Mouse (Mus musculus): ENCODE data around the gene B4galt5.
"Not testable (repeated sequence)": the region's sequence is repeated elsewhere in the genome, so short reads cannot be mapped to it uniquely, and the experiment has no call there.

B4galt5 gene

GRCm38 (mm10) chr2:167348376-167349282 lies at the start of gene B4galt5:
B4galt5 (minus strand) TSS chr2:167349183.
- no peak for DNase-seq (ENCODE audit: low spot score in 2 of 2)

- DNase-seq (ENCODE audit: low spot score in 2 of 2): not testable (repeated sequence)
These were observed 47.4 kb upstream of the B4galt5 start for GRCm38 (mm10) chr2:167396420-167396819.

GRCm38 (mm10) chr2:167394426-167394825 lies 45.4 kb upstream of the B4galt5 start:
- DNase-seq (ENCODE audit: low spot score in 2 of 2): no peak

DNA sequence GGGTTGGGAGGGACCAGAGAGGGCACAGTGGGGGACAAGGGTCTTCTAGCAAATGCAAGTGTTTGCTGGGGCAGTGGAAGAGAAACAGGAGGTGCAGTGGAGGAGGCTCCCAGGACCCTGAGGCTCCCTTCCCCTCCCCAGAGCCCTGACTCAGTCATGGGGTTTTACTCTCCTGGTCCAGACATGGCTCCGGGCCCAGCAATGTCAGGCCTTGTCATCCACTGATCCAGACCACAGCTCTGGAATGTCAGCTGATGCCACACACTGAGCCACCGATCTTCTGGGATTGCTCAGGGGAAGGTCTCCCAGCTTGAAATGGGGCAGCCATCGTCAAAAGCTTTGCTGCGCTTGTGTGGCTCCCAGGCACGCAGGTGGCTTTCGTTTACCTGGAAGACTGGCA lies 38.0 kb upstream of the B4galt5 start:
- no peak for DNase-seq (ENCODE audit: low spot score in 2 of 2)

DNA sequence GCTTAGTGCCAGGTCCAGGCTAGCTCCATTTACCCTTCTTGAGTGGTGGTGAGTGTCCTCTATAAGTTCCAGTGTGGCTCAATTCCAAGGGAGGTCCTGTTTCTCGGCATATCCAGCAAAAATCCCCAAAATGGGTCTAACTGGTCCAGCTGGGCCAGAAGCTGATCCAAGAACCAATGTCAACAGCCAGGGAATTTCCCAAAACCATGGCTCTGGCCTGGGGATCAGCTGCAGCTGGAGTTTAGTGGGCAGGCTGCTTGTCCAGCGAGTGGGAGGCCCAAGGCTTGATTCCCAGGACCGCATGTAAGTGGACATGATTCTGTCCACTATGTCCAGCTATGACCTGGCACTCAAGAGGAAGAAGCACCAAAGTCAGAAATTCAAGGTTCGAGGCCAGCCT lies 37.5 kb upstream of the B4galt5 start:
- DNase-seq (ENCODE audit: low spot score in 2 of 2): no peak

GRCm38 (mm10) chr2:167383666-167384083 lies 34.7 kb upstream of the B4galt5 start:
- no peak for DNase-seq (ENCODE audit: low spot score in 2 of 2)

GRCm38 (mm10) chr2:167382389-167382788 lies 33.4 kb upstream of the B4galt5 start:
- no peak for DNase-seq (ENCODE audit: low spot score in 2 of 2)

DNA sequence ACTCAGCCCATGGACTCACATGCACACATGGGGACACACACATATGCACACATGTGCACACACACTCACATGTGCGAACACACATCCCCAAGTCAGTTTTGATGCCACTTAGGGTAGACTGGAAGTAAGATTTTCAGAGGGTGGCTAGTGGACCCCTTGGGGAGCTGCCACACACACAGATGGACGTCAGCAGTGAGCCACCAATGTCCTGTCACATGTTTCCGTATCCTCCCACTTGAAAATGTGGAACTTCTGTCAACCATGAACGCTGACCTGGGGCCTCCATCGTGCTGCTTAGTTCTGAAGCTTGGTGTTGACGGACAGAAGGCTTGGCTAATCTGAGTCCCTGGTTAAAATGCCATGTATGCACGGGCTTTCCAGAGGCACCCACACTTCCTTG lies 32.6 kb upstream of the B4galt5 start:
- no peak for DNase-seq (ENCODE audit: low spot score in 2 of 2)

DNA sequence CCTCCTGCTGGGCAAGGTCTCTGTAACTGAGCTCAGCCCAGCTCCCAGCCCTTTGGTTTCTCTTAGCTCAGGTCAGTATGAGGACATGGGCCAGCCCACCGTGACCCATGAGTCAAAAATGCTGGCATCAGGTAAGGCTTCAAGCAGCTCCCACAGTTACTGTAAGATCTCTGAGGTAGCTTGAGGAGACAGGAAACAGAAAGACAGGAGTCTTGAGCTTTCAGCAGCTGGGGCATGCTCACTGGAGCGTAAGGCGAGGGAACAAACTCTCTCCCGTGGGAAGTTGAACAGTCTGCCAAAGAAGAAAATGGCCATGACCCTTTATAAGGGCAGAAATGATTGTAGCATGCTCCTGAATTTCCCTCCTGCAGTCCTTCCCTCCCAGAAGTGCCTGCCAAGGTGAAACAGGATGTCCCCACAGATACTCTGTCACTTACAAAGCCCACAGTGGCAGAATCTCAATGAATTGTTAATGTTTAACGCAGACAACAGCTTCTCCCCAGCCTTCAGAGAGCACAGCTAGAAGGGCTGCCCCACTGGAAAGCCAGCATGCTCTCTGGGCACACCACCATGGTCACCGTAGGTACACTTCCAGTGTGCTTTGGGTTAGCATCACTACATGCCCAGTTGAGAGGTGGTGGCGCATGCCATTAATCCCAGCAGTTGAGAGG lies 31.8 kb upstream of the B4galt5 start:
- DNase-seq (ENCODE audit: low spot score in 2 of 2): no peak

DNA sequence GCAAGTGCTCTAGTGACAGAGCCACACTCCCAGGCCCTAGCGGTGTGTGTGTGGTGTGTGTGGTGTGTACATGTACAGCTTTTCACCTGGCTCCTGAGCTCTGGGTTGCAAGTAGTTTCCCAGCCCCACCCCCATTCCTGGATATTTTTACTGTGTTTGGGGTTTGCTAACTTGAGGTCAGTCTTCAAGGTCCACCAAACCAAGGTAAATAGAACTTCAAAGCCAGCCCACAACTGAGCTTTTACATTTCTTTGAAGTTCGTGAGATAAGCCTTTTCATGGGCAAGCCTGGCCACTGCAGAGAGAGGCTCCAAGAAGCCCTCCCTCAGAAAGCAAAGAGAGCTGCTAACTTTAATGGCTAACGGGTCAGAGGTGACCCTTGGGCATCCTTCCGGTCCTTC lies 30.0 kb upstream of the B4galt5 start:
- no peak for DNase-seq (ENCODE audit: low spot score in 2 of 2)

- DNase-seq (ENCODE audit: low spot score in 2 of 2): no peak
These were observed 28.7 kb upstream of the B4galt5 start for GRCm38 (mm10) chr2:167377697-167378096.

GRCm38 (mm10) chr2:167376160-167376564 lies 27.2 kb upstream of the B4galt5 start:
- peak in 1 of 2 experiments; percentile 57 for DNase-seq (ENCODE audit: low spot score in 2 of 2)

DNA sequence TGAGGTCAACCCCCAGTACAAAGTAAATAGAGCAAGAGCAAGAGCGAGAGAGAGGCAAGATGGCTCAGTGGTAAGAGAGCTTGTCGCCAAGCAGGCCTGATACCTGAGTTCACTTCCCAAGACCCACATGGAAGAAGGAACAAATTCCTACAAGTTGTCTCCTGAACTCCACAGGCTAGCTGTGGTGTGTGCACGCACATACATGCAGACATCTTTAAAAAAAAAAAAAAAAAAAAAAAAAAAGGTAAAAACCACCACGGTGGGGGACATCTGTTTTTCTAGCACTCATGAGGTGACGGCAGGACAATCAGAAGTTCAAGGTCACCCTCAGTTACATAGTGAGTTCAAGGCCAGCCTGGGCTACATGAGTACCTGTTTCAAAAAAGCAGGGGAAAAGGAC lies 26.7 kb upstream of the B4galt5 start:
- DNase-seq (ENCODE audit: low spot score in 2 of 2): no peak

DNA sequence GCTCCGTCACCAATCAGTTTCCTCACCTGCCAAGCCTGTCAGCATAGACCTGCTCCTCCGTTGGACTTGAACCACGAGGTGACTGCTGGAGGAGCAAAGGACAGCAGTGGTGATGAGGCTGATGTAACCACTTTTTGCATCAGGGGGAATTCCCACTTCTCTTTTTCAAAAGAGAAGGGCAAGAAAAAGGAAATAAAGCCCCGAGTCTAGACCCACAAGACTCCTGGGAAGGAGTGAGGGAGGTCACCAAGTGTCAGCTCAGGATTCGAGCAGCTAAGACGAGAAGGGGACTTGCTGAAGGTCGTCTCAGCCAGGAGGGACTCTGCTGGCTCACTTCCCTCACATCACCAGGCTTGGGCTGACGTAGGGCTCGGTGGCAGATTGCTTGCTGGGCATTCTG lies 26.2 kb upstream of the B4galt5 start:
- DNase-seq (ENCODE audit: low spot score in 2 of 2): no peak

- peak in 1 of 2 experiments; percentile 28 for DNase-seq (ENCODE audit: low spot score in 2 of 2)
These were observed 25.3 kb upstream of the B4galt5 start for GRCm38 (mm10) chr2:167374191-167374805.

- DNase-seq (ENCODE audit: low spot score in 2 of 2): peak in 1 of 2 experiments; percentile 64
These were observed 24.3 kb upstream of the B4galt5 start for GRCm38 (mm10) chr2:167373266-167373665.

- no peak for DNase-seq (ENCODE audit: low spot score in 2 of 2)
These were observed 22.5 kb upstream of the B4galt5 start for GRCm38 (mm10) chr2:167371506-167371905.

DNA sequence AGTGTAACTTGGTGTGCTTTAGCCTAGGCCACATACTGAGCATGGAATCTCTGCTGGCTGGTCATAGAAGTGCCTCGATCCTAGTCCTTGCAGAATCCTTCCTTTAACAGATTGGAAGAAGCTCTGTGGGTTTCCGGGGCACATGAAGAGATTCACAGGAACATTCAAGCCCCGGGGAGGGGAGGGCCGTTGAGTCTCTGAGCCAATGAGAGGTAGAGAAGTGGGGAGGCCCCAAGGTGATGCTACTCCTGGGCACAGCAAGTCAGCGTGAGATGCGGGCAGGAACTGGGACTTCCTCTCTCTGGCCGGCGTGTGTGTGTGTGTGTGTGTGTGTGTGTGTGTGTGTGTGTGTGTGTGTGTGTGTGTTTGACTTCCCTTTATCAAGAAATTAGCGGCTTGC lies 19.3 kb upstream of the B4galt5 start:
- no peak for DNase-seq (ENCODE audit: low spot score in 2 of 2)

- DNase-seq (ENCODE audit: low spot score in 2 of 2): no peak
These were observed 18.8 kb upstream of the B4galt5 start for GRCm38 (mm10) chr2:167367777-167368281.

DNA sequence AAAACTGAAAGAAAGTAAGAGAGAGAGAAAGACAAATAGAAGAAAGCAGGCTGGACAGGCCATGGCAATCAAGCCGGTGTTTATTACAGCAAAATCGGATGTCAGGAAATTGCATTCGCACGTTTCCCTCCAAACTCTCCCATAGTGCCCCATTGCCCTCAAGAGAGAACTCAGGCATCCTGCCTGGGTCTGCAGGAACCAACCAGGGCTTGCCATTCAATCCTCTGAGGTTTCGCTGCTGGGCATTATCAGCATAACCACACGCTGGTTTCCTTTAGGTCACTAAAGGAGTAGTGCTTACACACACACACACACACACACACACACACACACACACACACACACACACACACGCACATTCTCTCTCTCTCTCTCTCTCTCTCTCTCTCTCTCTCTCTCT lies 18.3 kb upstream of the B4galt5 start:
- DNase-seq (ENCODE audit: low spot score in 2 of 2): no peak

- DNase-seq (ENCODE audit: low spot score in 2 of 2): no peak
These were observed 16.1 kb upstream of the B4galt5 start for GRCm38 (mm10) chr2:167365063-167365462.

Data from left cerebral cortex, adult 9 months (tissue).